Mouse (Mus musculus) common myeloid progenitor, adult 5-6 weeks (primary cell): ENCODE results near the gene Ldlrad1. TPM values are rescaled to one million over a fixed set of nuclear protein-coding genes. Genes with fewer than 3 reads are reported as not detected.

Experiments
- ATAC-seq: replicated peaks from 2 replicates; pipeline ENCODE4 v1.8.0; 2016; ENCODE audit warnings: low read depth, mild to moderate bottlenecking, moderate TSS enrichment, inconsistent platforms; ENCODE audit not compliant: poor library complexity, severe bottlenecking
- total RNA-seq: library from RNA; stranded (forward); fragments of 200-1000, 187-1606 nt; gene quantifications from 2 replicates; pipeline ENCODE4 v1.2.3, GENCODE M21; 2017

Gene Ldlrad1
- not detected in 2 replicates for total RNA-seq

DNA sequence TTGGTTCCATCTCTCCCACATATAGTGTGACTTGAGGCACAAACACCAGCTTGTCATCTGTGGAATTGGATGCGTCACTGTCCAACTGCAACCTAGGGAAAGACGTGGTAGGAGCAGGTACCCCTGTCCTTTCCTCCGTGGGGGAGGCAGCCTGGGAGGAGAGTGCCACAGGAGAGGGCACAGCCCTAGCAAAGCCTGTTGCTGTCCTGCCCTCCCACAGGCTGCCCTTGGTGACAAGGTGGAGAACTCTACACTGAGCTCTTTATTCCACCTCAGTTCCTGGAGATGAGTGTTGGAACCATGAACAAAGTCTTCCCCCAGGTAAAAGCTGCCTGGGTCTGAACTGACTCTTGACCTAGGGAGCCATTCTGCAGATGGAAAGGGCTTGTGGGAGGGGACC is at the start of gene Ldlrad1:
Ldlrad1 (plus strand) TSS at position 301 of the 400 bp plus-strand sequence.
- no peak for ATAC-seq

DNA sequence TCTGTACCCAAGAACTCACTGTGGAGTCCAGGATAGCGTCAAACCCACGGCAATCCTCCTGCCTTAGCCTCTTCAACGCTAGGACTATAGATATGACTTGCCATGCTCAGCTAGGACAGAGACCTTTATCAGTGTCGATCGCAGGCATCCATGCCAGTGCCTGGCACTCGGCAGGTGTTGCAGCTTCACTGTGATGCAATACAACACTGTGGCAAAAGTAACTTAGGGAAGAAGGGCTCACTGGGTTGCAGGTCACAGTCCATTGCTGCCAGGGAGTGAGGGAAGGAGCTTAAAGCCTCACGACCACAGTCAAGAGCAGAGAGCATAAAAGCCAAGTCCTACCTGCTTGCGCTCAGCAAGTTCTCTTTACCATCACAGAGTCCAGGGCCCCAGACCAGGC is 48.8 kb upstream of the Ldlrad1 start:
- no peak for ATAC-seq

GRCm38 (mm10) chr4:107163341-107163740 is 45.6 kb upstream of the Ldlrad1 start:
- no peak for ATAC-seq

DNA sequence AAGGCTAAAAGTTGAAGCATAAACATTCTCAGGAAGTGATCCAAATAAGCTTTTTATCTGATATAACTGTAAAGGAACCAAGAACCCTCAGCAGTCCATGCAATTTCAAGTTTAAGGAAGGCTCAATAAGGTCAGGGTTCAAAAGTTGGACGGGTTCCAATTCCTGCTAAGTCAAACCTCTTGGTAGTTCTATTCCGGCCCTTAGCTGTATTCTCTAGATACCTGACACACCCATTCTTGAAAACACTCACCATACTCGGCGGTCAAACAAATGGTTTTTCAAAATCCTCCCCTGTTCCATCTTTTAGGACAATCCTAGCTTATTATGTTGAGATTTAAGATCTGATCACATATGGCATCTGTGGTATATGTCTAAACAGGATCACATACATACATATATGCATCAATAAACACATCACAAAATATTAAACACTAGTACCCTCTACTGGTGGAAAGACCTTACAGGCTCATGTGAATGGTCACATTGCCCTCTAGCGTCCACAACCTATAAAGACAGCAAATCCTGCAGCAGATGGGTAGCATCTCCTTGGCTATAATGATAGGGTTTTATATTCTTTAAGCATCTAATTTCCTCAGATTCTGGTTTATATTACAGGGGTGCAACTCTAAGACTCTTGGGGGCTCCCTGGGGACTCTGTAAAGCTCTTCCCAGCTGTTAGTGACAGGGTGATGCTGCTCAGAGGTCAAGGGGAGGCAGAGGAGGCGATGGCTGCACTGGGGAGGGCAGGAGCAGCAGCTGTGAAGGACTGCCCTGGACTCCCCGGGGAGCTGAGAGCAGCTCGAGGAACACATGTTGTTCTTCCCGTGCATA is 45.0 kb upstream of the Ldlrad1 start:
- ATAC-seq: peak; percentile 93

- ATAC-seq: no peak
Measured at GRCm38 (mm10) chr4:107166700-107167099, 42.3 kb upstream of the Ldlrad1 start.

- ATAC-seq: peak; percentile 74
Measured at GRCm38 (mm10) chr4:107167798-107168197, 41.2 kb upstream of the Ldlrad1 start.

DNA sequence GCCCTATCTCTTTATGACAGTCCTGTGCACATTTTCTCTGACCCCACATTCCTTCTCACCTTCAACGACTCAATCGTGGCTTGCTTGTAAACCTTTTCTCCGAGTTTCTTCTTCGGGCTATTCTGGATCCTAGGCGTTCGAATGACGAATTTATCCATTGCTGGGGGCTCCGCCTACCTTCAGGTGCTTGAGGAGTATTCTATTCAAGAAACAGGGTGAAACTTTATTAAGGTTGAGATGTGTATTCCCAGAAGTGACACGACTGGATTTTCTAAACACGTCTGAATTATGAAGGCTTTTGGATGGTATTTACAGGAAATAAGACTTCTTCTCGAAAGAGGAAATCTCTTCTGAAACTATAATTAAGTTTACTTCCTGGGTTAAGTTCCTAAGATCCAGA is 31.5 kb upstream of the Ldlrad1 start:
- ATAC-seq: no peak

DNA sequence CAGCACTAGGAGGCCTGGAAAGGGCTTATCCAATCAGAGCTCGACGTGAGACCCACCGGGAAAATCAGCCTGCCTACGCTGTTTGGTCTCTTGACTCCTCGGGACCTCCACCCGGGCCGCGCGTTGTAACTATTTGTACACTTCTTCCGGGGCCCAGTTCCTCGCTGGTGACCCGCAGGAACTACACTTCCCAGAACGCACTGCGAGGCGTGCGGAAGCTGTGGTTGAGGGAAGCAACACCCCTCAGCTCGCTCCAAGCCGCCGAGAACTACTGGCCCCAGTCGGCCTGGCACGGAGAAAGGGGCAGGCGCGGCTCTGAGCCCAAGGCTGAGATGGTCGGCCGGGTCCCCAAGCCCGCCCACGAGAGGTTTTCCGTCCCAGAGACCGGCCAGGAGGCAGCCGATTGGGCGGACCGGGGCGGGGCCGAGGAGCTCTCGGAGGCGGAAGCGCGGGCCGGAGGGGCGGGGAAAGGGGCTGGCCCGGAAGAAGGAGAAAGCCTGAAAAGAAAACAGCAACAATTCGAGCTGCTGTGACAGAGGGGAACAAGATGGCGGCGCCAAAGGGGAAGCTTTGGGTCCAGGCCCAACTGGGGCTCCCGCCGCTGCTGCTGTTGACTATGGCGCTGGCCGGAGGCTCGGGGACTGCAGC is 30.7 kb upstream of the Ldlrad1 start, which contains the start of gene Tmem59:
Tmem59 (plus strand) TSS at position 218 of the 648 bp plus-strand sequence.
- peak; percentile 81 for ATAC-seq

GRCm38 (mm10) chr4:107178830-107179490 is 30.0 kb upstream of the Ldlrad1 start, which contains the start of gene Tceanc2:
Tceanc2 (minus strand) TSS chr4:107179116.
- ATAC-seq: peak; percentile 39

DNA sequence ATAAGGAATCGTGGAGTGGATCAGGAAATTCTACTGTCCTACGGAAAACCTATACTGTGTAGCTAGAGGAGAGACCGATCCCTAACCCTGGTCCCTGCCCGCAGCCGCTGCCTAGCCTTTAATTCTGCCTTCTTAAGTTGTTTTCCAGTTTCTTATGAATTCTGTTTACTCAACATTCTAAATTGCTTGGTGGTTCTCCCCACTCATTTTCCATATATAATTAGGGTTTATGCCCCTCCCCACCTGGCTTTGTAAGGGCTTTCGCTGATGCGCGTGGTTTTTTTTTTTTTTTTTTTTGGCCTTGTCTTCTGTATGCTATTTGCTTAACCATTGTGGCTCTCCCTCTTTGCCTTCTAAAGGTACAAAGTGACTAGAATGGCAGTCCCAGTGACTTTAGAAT is 29.4 kb upstream of the Ldlrad1 start:
- 0 out of 2 replicates have a peak, but pooled peaks have one; percentile 0 for ATAC-seq

DNA sequence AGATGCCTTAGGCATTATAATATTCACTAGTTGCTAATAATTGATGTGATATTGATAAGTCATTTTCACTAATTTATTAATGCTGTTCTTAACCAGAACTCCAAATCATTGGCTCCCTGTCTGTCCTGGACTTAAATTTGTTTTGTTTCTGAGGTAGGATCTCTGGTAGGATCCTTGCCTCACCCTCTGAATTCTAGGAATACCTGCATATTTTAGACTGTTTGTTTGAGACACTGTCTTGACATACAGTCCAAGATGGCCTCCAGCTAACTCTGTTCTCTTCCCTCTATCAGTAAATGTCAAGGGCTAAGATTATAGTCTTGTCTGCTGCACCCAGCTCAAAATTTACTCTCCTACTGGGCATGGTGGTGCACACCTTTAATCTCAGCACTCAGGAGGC is 28.2 kb upstream of the Ldlrad1 start:
- ATAC-seq: no peak

DNA sequence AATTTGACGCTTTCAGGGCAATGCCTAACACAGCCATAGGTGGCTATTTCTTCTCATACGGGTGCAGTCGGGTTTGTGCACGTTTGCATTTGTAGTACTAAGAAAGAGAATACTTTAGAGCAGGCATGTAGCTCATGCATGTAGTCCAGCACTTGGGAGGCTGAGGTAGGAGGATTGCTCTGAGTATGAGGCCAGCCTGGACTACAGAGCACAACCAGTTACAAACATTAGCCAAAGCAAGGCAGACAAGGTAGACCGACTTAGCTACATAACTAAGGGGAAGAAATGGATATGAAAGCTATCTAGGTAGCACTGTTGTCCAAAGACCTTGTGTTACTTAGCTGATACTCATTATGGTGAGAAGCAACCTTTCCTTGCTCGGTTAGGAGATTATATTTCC is 27.1 kb upstream of the Ldlrad1 start:
- no peak for ATAC-seq

- ATAC-seq: no peak
Measured at GRCm38 (mm10) chr4:107182796-107183195, 26.2 kb upstream of the Ldlrad1 start.

DNA sequence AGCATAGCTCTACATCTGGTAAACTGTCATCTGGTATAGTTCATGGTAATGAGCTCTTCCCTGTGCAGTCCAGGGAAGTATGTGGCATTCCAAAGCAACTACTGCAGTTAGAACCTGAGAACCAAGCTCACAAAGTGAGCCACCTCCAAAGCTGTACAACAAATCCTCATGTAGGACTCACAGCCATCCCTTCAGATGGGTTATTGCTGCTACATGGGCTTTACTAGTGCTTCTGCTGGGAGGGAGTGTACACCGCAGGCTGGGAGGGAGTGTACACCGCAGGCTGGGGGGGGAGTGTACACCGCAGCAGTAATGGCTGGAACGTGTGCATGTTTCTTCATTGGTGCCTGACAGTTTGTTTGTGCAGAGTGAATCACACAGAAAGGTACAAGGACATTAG is 25.8 kb upstream of the Ldlrad1 start:
- no peak for ATAC-seq

DNA sequence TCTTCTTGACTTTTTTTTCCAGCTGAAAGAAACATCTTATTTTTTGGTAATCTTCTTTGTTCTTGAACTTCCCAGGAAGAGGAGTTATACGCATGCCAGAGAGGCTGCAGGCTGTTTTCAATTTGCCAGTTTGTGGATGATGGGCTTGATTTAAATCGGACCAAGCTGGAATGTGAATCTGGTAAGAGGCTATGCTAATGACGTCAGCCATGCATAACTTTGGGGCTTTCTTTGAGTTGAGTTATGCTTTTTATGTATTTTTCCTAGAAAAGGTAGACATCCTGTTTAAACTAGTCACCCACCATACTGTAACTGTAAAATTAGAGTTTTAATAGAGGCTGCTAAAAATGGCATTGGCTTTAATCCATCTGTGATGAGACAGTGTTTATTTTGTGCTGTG is 23.3 kb upstream of the Ldlrad1 start:
- no peak for ATAC-seq

- ATAC-seq: 0 out of 2 replicates have a peak, but pooled peaks have one; percentile 39
Measured at GRCm38 (mm10) chr4:107193841-107194240, 15.1 kb upstream of the Ldlrad1 start.

DNA sequence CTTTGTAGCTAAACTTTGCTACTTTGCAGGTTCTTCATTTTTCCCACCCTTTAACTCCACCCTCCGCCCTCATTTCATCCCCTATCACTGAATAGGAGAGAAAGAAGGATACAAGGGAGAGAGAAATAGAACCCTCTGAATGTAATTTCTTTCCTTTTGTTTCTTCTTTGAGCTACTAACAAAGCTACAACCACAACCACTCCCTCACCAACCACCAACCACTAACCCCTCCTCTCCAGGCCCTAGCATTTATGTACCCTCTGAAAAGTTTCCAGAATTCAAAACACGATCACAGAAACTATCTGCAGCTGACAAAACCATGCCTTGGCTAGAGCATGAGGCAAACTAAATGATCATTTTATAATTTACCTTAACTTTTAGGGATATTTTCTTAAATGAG is 12.5 kb upstream of the Ldlrad1 start:
- no peak for ATAC-seq

- no peak for ATAC-seq
Measured at GRCm38 (mm10) chr4:107198072-107198471, 10.9 kb upstream of the Ldlrad1 start.

DNA sequence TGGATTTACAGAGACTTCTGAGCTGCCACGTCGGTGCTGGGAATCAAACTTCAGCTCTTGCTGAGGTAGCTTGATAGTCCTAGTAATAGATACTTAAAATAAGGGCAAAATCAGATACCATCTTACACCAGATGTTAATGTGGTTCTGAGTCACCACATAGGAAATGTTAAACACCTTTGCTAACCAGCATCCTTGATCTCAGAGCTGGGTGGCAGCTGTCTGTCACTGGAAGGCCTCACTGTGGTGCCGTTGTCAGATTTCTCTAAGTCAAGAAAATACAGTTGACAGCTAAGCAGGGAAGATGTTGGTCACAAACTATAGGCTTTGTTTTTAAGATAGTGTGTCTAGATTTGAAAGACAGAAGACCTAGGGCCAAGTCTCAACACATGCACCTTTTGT is 7.2 kb upstream of the Ldlrad1 start:
- ATAC-seq: no peak

DNA sequence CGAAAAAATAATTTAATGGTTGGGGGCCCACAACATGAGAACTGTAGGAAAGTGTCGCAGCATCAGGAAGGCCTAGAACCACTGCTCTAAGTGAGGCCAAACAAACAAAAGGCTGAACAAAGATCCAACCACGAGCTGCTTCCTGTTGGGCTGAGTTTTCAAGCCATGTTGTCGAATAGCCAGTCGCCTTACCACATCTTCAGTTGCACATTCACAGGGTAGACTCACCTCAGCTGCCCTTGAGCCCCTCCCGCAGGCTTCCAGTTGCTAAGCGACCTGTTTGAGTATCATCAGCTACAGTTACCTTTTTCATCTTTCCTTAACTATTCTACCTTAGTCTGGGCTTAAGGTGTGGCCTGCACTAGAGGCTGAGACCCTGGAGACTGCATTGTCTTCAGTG is 6.0 kb upstream of the Ldlrad1 start:
- ATAC-seq: no peak

GRCm38 (mm10) chr4:107207016-107207415 is 2.0 kb upstream of the Ldlrad1 start:
- ATAC-seq: no peak
